Mouse (Mus musculus): ENCODE measurements around the gene Gm42742.
A peak's percentile ranks its signal among the peaks of the same experiment; 100 is the strongest.

Gene Gm42742

GRCm38 (mm10) chr7:127008239-127009019, 12.5 kb downstream of the Gm42742 start:
- peak; percentile 87 for ATAC-seq (ENCODE audit: insufficient number of reproducible peaks, low FRiP score, low TSS enrichment)

- ATAC-seq (ENCODE audit: insufficient number of reproducible peaks, low FRiP score, low TSS enrichment) = no peak
Measured at GRCm38 (mm10) chr7:127007313-127008024, 13.4 kb downstream of the Gm42742 start.

- no peak for ATAC-seq (ENCODE audit: insufficient number of reproducible peaks, low FRiP score, low TSS enrichment)
Measured at GRCm38 (mm10) chr7:127004122-127004875, 16.6 kb downstream of the Gm42742 start.

- no peak for ATAC-seq (ENCODE audit: insufficient number of reproducible peaks, low FRiP score, low TSS enrichment)
Measured at GRCm38 (mm10) chr7:127003620-127004019, 17.3 kb downstream of the Gm42742 start.

- no peak for ATAC-seq (ENCODE audit: insufficient number of reproducible peaks, low FRiP score, low TSS enrichment)
Measured at GRCm38 (mm10) chr7:126999568-126999967, 21.3 kb downstream of the Gm42742 start.

GRCm38 (mm10) chr7:126996449-126996848, 24.4 kb downstream of the Gm42742 start:
- no peak for ATAC-seq (ENCODE audit: insufficient number of reproducible peaks, low FRiP score, low TSS enrichment)

GRCm38 (mm10) chr7:126988816-126989215, 32.1 kb downstream of the Gm42742 start:
- no peak for ATAC-seq (ENCODE audit: insufficient number of reproducible peaks, low FRiP score, low TSS enrichment)

GRCm38 (mm10) chr7:126986319-126986718, 34.6 kb downstream of the Gm42742 start:
- peak; percentile 81 for ATAC-seq (ENCODE audit: insufficient number of reproducible peaks, low FRiP score, low TSS enrichment)

- ATAC-seq (ENCODE audit: insufficient number of reproducible peaks, low FRiP score, low TSS enrichment) = no peak
Measured at GRCm38 (mm10) chr7:126984667-126985444, 36.0 kb downstream of the Gm42742 start.

GRCm38 (mm10) chr7:126983113-126983512, 37.8 kb downstream of the Gm42742 start:
- no peak for ATAC-seq (ENCODE audit: insufficient number of reproducible peaks, low FRiP score, low TSS enrichment)

- ATAC-seq (ENCODE audit: insufficient number of reproducible peaks, low FRiP score, low TSS enrichment) = no peak
Measured at GRCm38 (mm10) chr7:126982054-126982453, 38.8 kb downstream of the Gm42742 start.

GRCm38 (mm10) chr7:126981601-126982000, 39.3 kb downstream of the Gm42742 start:
- no peak for ATAC-seq (ENCODE audit: insufficient number of reproducible peaks, low FRiP score, low TSS enrichment)

- ATAC-seq (ENCODE audit: insufficient number of reproducible peaks, low FRiP score, low TSS enrichment) = no peak
Measured at GRCm38 (mm10) chr7:126978841-126979240, 42.1 kb downstream of the Gm42742 start.

GRCm38 (mm10) chr7:126976878-126977459, 43.9 kb downstream of the Gm42742 start:
- no peak for ATAC-seq (ENCODE audit: insufficient number of reproducible peaks, low FRiP score, low TSS enrichment)

- peak; percentile 93 for ATAC-seq (ENCODE audit: insufficient number of reproducible peaks, low FRiP score, low TSS enrichment)
Measured at GRCm38 (mm10) chr7:126975950-126976866, 44.7 kb downstream of the Gm42742 start, which contains the start of gene Cdiptos. Cdiptos (minus strand) TSS chr7:126976098.

GRCm38 (mm10) chr7:126975893-126975949, 45.2 kb downstream of the Gm42742 start, which contains the start of gene Cdipt:
Cdipt (plus strand) TSS chr7:126975914.
- no peak for ATAC-seq (ENCODE audit: insufficient number of reproducible peaks, low FRiP score, low TSS enrichment)

GRCm38 (mm10) chr7:126975493-126975892, 45.4 kb downstream of the Gm42742 start:
- no peak for ATAC-seq (ENCODE audit: insufficient number of reproducible peaks, low FRiP score, low TSS enrichment)

GRCm38 (mm10) chr7:126967361-126967760, 53.5 kb downstream of the Gm42742 start:
- no peak for ATAC-seq (ENCODE audit: insufficient number of reproducible peaks, low FRiP score, low TSS enrichment)

GRCm38 (mm10) chr7:126965568-126965967, 55.3 kb downstream of the Gm42742 start:
- no peak for ATAC-seq (ENCODE audit: insufficient number of reproducible peaks, low FRiP score, low TSS enrichment)
